Mouse (Mus musculus) ES-Bruce4 (cell line): ENCODE measurements around the gene Trpv5.

Experiments
- CTCF ChIP-seq: IDR thresholded peaks from one replicate; pipeline ENCODE4 v1.8.1; 2011; ENCODE audit warnings: low read depth, low read length
- EP300 ChIP-seq: IDR thresholded peaks from 2 replicates; pipeline ENCODE4 v1.6.1; 2011; ENCODE audit warnings: low read depth, low read length; ENCODE audit not compliant: insufficient read depth

DNA sequence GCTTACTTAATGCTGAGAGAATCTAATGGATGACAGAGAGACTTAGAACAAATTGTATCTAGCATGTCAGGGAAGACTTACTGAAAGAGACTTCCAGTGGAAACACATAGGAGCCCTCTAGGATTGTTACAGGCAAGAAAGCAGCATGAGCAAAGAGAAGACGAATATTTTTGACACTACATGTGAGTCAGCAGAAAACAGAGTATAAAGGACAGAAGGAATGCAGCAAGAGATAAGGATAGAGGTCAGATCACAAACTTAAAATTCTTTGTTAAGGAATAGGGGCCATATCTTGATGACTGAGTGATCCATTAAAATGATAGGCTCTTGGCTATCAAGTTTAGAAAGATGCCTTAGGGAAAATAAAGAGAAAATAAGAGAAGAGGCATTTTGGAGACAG lies 20.7 kb upstream of the Trpv5 start:
- TF ChIP-seq CTCF: no peak
- TF ChIP-seq EP300: no peak
